Mouse (Mus musculus) embryonic facial prominence, embryonic 14.5 days (tissue): Measurements from ENCODE around the gene Sntb2. TPM values are rescaled to one million over a fixed set of nuclear protein-coding genes. Genes with fewer than 3 reads are reported as not detected.

Experiments used
- ATAC-seq: fragments of 200-750 bp; cut with Nextera tagmentation; 2 replicates; pipeline ENCODE4 v1.8.0; 2017; ENCODE audit warnings: low read depth, moderate number of reproducible peaks, moderate TSS enrichment
- DNase-seq: peaks from one replicate; pipeline ENCODE4 v3.0.0-alpha.2; 2015; ENCODE audit warnings: low spot score
- H3K27ac ChIP-seq: fragments of 300-500 bp; sonication (generic); replicated peaks from 2 replicates; pipeline ENCODE4 v1.5.1; 2014; ENCODE audit warnings: low read depth, mild to moderate bottlenecking, low read length, moderate library complexity
- H3K27me3 ChIP-seq: fragments of 300-500 bp; sonication (generic); replicated peaks from 2 replicates; pipeline ENCODE4 v1.6.1; 2014; ENCODE audit warnings: low read length; ENCODE audit not compliant: control insufficient read depth, insufficient read depth
- H3K36me3 ChIP-seq: fragments of 300-500 bp; sonication (generic); 2 replicates; pipeline ENCODE4 v1.6.1; 2014; ENCODE audit warnings: low read length, mixed read lengths; ENCODE audit not compliant: control insufficient read depth, insufficient read depth
- H3K4me1 ChIP-seq: fragments of 300-500 bp; sonication (generic); 2 replicates; pipeline ENCODE4 v1.6.1; 2014; ENCODE audit warnings: antibody characterized with exemption, low read length; ENCODE audit not compliant: control insufficient read depth, insufficient read depth
- H3K4me2 ChIP-seq: fragments of 300-500 bp; sonication (generic); 2 replicates; pipeline ENCODE4 v1.6.1; 2014; ENCODE audit warnings: low read depth, mild to moderate bottlenecking, low read length, moderate library complexity, mixed read lengths
- H3K4me3 ChIP-seq: fragments of 300-500 bp; sonication (generic); 2 replicates; pipeline ENCODE4 v1.5.1; 2014; ENCODE audit warnings: low read depth, mild to moderate bottlenecking, low read length
- H3K9ac ChIP-seq: fragments of 300-500 bp; sonication (generic); 2 replicates; pipeline ENCODE4 v1.6.1; 2014; ENCODE audit warnings: low read depth, mild to moderate bottlenecking, low read length, moderate library complexity, mixed read lengths
- H3K9me3 ChIP-seq: fragments of 300-500 bp; sonication (generic); 2 replicates; pipeline ENCODE4 v1.6.1; 2016; ENCODE audit warnings: low read length; ENCODE audit not compliant: control insufficient read depth
- WGBS: fragments of 180-500 bp; shearing (Covaris S2); extraction: QIAGEN DNeasy Blood & Tissue Kit; methylation state at CpG from one replicate; pipeline ENCODE4 v1.1.7; 2014; 5-methylcytosine and 5-hydroxymethylcytosine counted together
- polyA plus RNA-seq: library from polyadenylated mRNA; unstranded; fragments of >200 nt; fragmentation: Nextera tagmentation; extraction: Ambion mirVana; gene quantifications from 2 replicates; pipeline ENCODE4 v1.2.1, GENCODE M21; 2014

The Sntb2 gene
- polyA plus RNA-seq, 1 experiment from 2014 or later = 16.3 TPM

DNA sequence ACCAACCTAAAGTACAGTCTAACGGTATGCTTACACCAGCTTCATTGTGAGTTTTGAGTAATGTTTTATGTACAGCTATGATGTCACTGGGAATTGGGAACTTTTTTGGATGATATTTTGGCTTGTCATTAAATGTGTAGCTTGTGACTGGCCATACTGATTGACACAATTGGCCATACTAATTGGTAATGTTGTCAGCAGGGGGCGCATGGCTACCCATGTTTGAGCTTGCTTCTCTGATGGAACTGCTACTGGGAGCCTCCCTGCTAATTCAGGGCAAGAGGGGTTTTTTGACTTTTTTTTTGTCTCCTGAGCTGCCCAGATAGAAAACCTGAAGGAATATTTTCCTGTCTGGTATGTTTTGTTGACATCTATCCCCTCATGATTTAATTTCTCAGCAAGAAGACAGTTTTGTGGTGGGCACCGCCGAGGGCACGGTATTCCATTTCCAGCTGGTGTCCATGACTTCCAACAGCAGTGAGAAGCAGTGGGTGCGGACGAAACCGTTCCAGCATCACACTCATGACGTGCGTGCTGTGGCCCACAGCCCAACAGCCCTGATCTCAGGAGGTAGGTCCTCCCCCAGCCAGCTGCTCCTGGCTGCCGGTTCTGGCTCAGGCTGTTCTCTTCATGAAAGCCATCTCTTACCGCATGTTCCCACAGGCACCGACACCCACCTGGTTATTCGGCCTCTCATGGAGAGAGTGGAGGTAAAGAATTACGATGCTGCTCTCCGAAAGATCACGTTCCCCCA lies 29.6 kb upstream of the Sntb2 start:
- Histone ChIP-seq H3K9me3 (no peaks in the 10 kb centered on the region), H3K27ac (no peak overlapping the region), H3K36me3 (peaks cover 84% of the 10 kb centered on the region), H3K4me2 (no peak overlapping the region), H3K4me1 (no peaks in the 10 kb centered on the region), H3K27me3 (no peaks in the 10 kb centered on the region), H3K4me3 (no peak overlapping the region), H3K9ac (no peak overlapping the region)
- DNase-seq (peak; percentile 72), ATAC-seq (no peak)
- WGBS = 91% methylated on average over 17 of the region's 17 CpGs

DNA sequence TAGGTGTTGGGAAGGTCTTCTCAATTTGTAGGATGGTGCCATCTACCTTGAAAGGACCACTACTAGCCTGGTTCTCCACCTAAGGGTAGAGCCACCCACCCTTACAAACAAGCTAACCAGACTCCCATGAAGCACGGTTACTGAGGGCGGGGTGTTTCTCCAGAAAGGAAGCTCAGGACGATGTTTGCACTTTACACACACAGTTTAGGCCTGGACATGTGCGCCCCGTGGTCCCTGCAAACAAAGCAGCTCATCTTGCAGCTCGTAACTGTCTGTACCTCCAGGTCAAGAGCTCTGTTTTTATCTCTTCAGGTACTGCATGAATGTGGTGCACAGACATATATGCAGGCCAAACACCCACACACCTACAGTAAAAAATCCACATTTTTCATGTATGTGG lies 28.9 kb upstream of the Sntb2 start:
- H3K27ac ChIP-seq = no peak overlapping the region

DNA sequence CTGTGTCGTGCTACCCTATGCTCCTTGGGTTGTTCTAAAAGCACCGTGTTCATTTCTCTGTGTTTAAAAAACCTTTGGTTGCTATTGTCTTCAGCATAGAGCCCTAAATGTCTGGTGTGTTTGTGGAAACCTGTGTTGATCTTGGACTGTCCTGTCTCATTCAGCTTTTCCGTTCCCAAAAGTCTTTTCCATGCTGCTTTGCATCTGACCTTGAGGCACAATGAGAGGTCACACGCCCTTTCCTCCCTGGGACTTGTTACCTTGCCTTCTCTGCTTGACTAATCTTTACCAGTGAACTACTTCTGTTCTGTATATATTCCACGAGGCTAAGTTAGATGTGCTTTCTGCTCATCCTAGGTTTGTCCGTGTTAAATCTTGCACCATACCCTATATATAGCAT lies 28.1 kb upstream of the Sntb2 start:
- no peak for ATAC-seq
- Histone ChIP-seq H3K36me3 (peaks cover 84% of the 10 kb centered on the region), H3K27me3 (no peaks in the 10 kb centered on the region), H3K4me1 (no peaks in the 10 kb centered on the region), H3K27ac (no peak overlapping the region), H3K4me2 (no peak overlapping the region), H3K9ac (no peak overlapping the region), H3K9me3 (no peaks in the 10 kb centered on the region), H3K4me3 (no peak overlapping the region)
- no peak for DNase-seq
- WGBS = 89% methylated on average over 6 of the region's 6 CpGs

More for the DNA sequence above, 28.9 kb upstream of the Sntb2 start:
- Histone ChIP-seq H3K27me3 (no peaks in the 10 kb centered on the region), H3K9me3 (no peaks in the 10 kb centered on the region), H3K4me1 (no peaks in the 10 kb centered on the region), H3K4me3 (no peak overlapping the region), H3K9ac (no peak overlapping the region), H3K4me2 (no peak overlapping the region), H3K36me3 (peaks cover 84% of the 10 kb centered on the region)
- DNase-seq = no peak
- no peak for ATAC-seq
- 96% methylated on average over 6 of the region's 6 CpGs for WGBS

DNA sequence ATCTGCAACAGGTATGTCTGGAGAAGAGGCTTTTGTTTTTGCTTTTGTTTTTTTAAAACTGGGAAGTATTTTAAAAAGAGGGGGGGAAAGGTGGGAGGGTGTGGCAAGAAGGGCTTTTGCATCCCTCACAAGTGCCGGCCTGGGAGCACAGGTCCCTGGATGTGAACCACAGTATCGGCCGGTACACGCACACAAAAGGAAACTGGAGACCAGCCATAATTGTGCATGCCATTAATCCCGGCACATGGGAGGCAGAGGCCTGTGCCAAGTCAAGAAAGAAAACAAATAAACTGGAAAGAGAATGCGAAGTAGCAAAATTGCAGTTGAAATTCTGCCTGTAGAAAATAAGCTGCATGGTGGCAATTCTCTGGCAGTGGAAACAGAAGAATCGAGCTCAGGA lies 27.3 kb upstream of the Sntb2 start:
- ATAC-seq (no peak), DNase-seq (no peak)
- Histone ChIP-seq H3K9me3 (no peaks in the 10 kb centered on the region), H3K4me3 (no peak overlapping the region), H3K9ac (no peak overlapping the region), H3K4me2 (no peak overlapping the region), H3K27me3 (no peaks in the 10 kb centered on the region), H3K27ac (no peak overlapping the region), H3K36me3 (peaks cover 84% of the 10 kb centered on the region), H3K4me1 (no peaks in the 10 kb centered on the region)
- WGBS = 77% methylated on average over 7 of the region's 7 CpGs

DNA sequence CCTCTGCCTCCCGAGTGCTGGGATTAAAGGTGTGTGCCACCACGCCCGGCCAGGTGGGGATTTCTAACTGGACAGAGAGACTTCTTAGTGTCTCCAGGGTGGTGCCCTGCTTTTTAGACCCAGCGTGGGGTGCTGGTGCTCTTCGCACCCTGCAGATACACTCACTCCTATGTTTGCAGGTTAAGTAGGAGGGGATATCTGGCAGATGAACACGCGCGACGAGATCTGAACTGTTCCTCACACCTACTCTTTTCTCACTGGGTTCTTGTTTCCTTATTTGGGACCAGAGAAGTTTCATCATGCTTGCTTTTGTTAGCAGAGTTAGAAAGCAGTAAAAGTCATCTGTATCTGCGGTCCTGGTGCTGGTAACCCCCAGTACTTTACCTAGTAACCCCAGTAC lies 21.9 kb upstream of the Sntb2 start:
- H3K4me1 ChIP-seq = no peaks in the 10 kb centered on the region
- WGBS = 96% methylated on average over 10 of the region's 10 CpGs
- no peak overlapping the region for H3K9ac ChIP-seq
- no peak for ATAC-seq
- H3K4me3 ChIP-seq = no peak overlapping the region
- H3K27ac ChIP-seq = no peak overlapping the region
- H3K4me2 ChIP-seq = no peak overlapping the region
- H3K36me3 ChIP-seq = peaks cover 81% of the 10 kb centered on the region
- no peaks in the 10 kb centered on the region for H3K27me3 ChIP-seq
- no peak for DNase-seq
- no peaks in the 10 kb centered on the region for H3K9me3 ChIP-seq

DNA sequence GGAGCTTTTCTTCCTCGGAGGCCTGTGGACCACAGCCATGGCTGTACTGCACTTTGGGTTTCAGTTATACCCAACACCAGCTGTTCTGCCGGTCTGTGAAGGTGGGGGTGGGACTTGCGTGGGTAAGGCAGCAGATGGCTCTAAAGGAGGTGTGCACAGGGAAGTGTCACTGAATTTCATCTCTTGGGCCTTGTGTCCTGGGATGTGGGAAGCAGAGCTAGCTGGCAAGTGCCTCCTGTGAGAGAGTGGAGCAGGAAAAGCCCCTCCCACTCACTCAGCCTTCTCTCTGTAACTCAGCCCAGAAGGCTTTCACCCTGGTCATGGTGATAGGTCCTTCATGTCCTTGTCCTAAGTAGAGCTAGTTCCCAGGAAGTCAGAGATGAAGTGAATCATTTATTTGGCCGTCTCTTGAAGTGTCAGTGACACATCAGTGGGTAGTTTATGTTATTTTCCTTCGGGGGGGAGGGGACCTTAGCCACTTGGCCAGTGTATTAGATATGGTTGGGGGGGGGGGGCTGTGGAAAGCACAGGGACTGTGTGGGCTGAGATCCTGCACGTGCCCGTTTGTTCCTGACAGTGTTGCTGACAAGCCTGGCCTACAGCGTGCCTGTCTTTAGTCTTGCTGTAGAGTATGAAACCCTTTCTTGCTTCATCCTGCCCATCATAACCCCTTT lies 15.7 kb upstream of the Sntb2 start:
- H3K9me3 ChIP-seq = no peaks in the 10 kb centered on the region
- no peak overlapping the region for H3K4me2 ChIP-seq
- H3K9ac ChIP-seq = no peak overlapping the region
- no peaks in the 10 kb centered on the region for H3K4me1 ChIP-seq
- no peaks in the 10 kb centered on the region for H3K27me3 ChIP-seq
- ATAC-seq = no peak
- no peak overlapping the region for H3K27ac ChIP-seq
- WGBS = 88% methylated on average over 8 of the region's 8 CpGs
- H3K4me3 ChIP-seq = no peak overlapping the region
- DNase-seq = no peak
- H3K36me3 ChIP-seq = peaks cover 84% of the 10 kb centered on the region

DNA sequence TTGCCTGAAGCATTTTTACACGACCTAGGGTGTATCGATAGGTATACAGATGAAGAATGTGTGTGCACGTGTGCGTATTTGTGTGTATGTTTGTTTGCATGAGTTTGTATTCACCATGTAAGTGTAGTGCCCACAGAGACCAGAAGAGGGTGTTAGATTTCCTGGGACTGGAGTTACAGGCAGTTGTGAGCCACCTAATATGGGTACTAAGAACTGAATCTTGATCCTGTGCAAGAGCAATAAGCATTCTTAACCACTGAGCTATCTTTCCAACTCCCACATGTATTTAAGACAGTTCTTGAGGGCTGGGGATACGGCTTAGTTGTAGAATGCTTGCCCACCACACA lies 15.2 kb upstream of the Sntb2 start:
- ATAC-seq (no peak), DNase-seq (no peak)
- H3K4me1 ChIP-seq = no peaks in the 10 kb centered on the region
- H3K4me3 ChIP-seq = no peak overlapping the region
- H3K36me3 ChIP-seq = peaks cover 79% of the 10 kb centered on the region
- H3K4me2 ChIP-seq = no peak overlapping the region
- no peaks in the 10 kb centered on the region for H3K27me3 ChIP-seq
- H3K9ac ChIP-seq = no peak overlapping the region
- 96% methylated on average over 5 of the region's 5 CpGs for WGBS
- H3K27ac ChIP-seq = no peak overlapping the region
- no peaks in the 10 kb centered on the region for H3K9me3 ChIP-seq

DNA sequence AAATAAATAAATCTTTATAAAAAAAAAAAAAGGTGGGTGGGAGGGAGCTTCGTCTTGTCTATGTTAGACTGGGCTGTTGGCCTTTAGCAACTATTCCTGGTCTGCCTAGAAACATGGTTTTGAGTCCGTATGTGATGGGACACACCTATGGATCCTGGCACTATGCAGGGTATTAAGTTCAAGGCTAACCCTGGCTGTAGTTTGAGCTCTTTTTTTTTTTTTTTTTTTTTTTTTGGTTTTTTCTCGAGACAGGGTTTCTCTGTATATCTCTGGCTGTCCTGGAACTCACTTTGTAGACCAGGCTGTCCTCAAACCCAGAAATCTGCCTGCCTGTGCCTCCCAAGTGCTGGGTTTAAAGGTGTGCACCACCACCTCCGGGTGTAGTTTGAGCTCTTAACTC lies 11.5 kb upstream of the Sntb2 start:
- H3K27me3 ChIP-seq = no peaks in the 10 kb centered on the region
- H3K4me2 ChIP-seq = no peak overlapping the region
- no peak overlapping the region for H3K9ac ChIP-seq
- H3K4me3 ChIP-seq = no peak overlapping the region
- no peak for DNase-seq
- peaks cover 42% of the 10 kb centered on the region for H3K36me3 ChIP-seq
- no peaks in the 10 kb centered on the region for H3K9me3 ChIP-seq
- WGBS = 85% methylated on average over 4 of the region's 4 CpGs
- peak overlapping the region; percentile 66; the same call in 1 of the 2 replicates for H3K27ac ChIP-seq
- H3K4me1 ChIP-seq = peaks cover 3% of the 10 kb centered on the region
- no peak for ATAC-seq

DNA sequence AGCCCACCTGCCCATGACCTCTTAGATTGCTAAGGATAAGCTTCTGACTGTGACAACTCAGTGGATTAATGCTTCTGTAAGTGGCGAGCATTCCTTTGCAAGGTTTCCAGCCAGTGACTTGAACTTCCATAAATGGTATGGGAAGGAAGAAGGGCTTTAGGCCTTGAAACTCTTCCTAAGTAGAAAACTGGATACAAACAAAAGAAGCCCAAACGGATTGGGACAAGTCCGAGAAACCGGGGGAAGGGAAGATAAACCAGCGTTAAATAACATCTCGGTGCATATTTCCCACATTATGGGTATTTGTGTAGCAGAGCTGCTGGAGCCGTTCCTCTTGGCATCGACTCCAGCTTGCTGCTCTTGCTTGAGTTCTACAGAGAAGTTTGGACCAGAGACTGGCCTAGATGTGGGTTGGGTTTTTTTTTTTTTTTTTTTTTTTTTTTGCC lies 10.6 kb upstream of the Sntb2 start:
- no peak overlapping the region for H3K4me2 ChIP-seq
- DNase-seq (peak; percentile 86), ATAC-seq (peak; percentile 50; the same call in 1 of the 2 replicates)
- no peak overlapping the region for H3K4me3 ChIP-seq
- 61% methylated on average over 8 of the region's 8 CpGs for WGBS
- peak overlapping the region; percentile 66 for H3K27ac ChIP-seq
- H3K36me3 ChIP-seq = peaks cover 34% of the 10 kb centered on the region
- no peak overlapping the region for H3K9ac ChIP-seq
- H3K4me1 ChIP-seq = peaks cover 12% of the 10 kb centered on the region
- no peaks in the 10 kb centered on the region for H3K9me3 ChIP-seq
- no peaks in the 10 kb centered on the region for H3K27me3 ChIP-seq
